Mouse (Mus musculus) heart, postnatal 10 days (tissue): ENCODE measurements at regions not wholly inside any gene's neighbourhood (a gene's known extent, or its start where the extent isn't known, plus 50 kb on each side); places are given as distances from the start of the nearest gene placed in this dataset.
"Not testable (repeated sequence)": the region's sequence is repeated elsewhere in the genome, so short reads cannot be mapped to it uniquely, and the experiment has no call there.

Source experiments
- DNase-seq, 2 experiments: peaks; one replicate each; pipeline ENCODE4 v3.0.0; 2021
- intact Hi-C: fragments of 180-260 bp; cut with DNase I; formaldehyde crosslinking; loops from one replicate; pipeline ENCODE4 v1.15.1; 2025

DNA sequence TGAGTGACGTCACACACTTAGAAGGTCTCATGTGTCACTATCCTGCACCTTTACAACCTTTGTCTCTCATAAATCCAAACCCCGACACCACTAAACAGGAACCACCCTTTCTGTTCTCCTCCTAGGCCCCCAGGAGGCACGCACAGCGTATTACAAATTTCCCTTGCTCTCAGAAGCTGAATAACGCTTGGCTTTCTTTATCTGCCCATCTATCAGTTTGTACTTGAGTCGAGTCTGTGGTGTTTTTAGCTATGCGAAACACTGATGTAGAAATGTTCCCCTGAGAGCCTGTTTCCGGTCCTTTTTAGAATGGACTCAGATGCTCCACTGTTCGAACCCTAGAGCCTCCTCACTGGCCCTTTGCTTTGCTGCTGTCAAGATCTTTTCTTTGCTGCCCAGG lies 225.8 kb upstream of the 1700056E22Rik start:
- DNase-seq = no peak
- intact Hi-C loops = loop anchor here (10.0 kb wide), 1 partner anchor 515 kb away; no protein-coding TSS in a partner anchor

DNA sequence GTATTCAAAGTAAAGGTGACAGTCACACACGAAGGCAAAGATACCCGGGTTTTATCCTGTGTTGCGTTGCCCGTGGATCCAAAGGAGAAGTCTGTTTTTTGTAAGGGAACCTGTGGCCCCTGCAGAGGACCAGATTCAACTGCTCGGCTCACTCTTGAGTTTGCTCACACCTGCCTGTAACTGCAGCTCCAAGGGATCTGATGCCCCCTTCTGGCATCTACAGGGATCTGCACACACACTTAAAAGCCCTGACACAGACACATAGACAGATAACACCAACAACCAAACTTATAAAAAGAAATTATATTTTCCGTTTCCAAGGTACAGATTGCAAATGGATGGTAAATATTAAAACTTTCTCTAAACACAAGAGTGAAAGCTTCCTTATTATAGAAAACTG lies 223.3 kb upstream of the 1700056E22Rik start:
- intact Hi-C loops = no loop called here

DNA sequence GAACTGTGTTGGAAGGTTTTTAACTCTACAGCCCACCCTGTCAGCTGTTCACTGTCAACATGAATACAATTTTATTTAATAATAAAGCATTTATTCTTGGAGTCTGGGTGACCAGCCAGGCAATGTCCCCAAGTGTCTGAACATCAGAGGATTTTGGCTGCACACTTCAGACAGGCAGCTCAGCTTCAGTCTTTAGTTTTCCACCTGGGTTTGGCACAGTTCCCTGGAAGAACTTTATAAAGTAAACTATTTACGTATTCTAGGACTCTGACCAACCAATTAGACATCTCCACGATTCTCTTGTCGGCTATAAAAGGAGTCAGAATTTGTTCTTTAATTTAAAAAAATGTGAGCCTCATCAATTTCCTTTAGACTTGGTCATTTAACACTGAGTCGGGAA lies 220.8 kb upstream of the 1700056E22Rik start:
- no peak for DNase-seq
- intact Hi-C loops = no loop called here

More for the DNA sequence above, 223.3 kb upstream of the 1700056E22Rik start:
- no peak for DNase-seq

DNA sequence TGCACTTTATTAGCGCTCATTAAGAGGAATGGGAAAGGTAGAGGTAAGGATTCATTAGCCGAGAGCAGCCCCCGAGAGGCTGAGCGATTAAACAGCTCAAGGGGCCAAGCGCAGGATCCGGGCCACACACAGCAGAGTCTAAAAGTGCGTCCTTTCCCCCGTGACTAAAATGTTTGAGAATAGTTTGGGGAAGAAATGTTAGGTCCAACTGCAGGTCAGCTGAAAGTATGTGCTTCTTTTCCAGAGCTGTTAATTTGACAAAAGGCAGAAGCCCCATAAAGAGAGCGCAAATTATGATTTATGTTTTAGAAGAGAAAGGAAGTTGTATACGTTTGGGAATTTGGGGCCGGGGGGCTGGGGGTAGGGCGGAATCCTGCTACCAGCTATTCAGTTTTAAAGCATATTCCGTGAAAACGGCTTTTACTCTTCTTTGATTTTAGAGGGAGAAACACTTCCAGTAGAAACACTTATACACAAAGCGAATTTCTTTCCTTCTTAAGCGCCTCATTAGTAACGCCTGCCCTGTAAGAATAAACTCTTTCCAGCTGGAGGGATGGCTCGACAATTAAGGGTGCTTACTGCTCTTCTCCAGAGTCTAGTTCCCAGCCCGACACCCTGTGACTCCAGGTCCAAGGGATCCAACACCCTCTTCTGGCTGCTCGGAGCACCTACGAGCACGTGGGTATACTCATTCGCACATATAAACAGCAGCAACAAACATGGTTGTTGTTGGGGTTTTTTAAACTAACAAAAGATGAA lies 210.8 kb upstream of the 1700056E22Rik start:
- no peak for DNase-seq
- intact Hi-C loops = no loop called here

DNA sequence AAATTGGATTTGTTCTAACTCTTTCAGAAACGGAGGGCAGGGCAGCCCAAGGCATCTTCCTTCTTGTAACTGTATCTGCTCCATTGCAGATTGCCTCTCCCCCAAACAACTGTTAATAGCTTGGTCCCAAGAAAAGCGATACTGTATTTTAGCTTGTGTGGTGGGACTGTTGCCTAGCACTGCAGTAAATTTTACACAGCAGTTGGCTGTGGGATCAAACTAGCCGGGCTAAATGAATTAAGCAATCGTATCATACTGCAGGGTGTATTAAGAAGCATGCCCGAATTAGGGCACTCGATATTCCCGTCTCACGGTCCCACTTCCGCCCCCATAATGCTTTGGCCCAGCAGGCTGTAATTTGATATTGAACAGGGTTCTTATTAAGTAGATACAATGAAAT lies 210.2 kb upstream of the 1700056E22Rik start:
- peak in 1 of 2 experiments; percentile 16 for DNase-seq
- intact Hi-C loops = no loop called here

DNA sequence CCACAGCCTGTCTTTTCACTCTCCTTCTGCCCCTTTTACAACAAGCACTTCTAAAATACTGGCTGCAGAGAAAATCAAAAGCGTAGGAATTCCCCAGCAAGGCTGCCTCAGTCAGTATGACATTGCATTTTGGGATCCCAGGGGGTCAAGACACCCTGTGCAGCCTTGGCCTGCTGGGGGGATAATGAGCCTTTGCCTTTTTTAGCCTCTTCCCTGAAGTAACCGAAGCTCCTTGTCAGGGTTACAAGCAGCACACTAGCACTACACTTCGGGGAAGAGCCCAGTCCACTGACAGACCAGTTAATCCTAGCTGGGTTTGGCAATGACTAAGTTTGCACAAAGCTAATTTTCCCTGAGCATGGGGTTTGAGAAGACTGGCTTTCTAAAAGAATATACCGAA lies 207.7 kb upstream of the 1700056E22Rik start:
- intact Hi-C loops = no loop called here
- no peak for DNase-seq

DNA sequence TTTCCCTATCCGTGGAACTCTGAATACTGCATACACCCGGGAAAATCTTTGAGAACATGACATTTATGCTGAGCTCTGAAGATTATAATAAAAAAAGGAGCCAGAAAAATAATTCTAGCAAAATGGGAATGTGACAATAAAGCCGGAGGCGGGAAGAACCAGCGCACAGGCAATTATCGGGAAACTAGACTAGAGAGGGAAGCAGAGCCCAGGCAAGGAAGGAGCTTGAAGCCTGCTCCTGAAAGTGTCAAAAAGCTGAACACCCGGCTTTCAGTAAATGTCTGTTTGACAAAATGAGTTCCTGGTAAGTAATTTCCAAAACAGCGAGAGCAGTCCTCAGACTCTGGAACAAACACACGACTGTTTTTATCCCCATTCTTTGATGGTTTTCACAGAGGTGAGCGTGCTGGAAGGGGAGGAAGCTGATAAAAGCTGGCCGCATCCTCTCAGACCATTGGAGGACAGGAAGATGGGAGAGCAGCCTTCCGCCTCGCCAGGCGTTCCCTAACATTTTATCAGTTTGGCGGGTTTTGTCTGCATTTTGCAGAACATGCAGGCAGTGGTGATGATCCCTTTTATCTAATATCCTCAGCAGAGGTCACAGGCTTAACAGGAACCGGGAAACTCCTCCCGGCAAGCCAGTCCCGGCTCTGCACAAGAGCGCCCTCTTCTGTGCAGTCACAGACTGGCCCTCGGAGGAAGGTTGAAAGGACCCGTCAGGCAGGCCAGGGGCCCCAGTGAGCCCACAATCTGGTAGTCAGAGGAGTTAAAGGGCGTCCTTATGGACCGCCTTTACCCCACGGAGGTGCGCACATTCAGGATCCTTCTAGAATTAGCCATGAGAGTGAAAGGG lies 201.3 kb upstream of the 1700056E22Rik start:
- DNase-seq = peak; percentile 86 to 91
- intact Hi-C loops = loop anchor here (1.0 to 10.0 kb wide), 4 partner anchors 63 to 481 kb away; no protein-coding TSS in a partner anchor

DNA sequence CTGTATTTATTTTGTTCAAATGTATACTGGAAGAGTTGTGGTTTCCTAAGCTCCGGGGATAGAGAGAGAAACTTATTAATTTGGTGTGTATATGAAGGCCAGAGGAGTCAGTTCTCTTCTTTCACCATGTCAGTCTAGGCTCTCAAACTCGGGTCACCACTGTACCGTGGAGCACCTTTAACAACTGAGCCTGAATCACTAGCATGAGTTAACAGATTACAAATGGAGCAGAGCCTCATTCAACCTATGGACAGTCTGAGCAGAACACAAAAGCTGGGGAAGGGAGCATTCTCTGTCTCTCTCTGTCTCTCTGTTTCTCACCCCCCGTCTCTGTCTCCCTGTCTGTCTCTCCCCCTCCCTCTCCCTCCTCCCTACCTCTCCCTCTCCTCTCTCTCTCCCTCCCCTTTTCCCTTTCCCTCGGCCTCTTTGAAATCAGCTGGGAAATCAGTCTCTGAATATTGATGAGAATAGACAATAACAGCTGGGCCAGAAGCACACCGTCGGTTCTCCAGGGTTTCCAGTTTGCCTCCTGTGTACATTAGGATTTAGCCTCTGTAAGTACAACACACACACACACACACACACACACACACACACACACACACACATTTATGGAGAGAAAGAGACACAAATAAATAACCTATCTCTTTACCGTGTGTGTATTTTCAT lies 200.4 kb upstream of the 1700056E22Rik start:
- no peak for DNase-seq
- intact Hi-C loops = loop anchor here (10.0 kb wide), 1 partner anchor 480 kb away; no protein-coding TSS in a partner anchor

DNA sequence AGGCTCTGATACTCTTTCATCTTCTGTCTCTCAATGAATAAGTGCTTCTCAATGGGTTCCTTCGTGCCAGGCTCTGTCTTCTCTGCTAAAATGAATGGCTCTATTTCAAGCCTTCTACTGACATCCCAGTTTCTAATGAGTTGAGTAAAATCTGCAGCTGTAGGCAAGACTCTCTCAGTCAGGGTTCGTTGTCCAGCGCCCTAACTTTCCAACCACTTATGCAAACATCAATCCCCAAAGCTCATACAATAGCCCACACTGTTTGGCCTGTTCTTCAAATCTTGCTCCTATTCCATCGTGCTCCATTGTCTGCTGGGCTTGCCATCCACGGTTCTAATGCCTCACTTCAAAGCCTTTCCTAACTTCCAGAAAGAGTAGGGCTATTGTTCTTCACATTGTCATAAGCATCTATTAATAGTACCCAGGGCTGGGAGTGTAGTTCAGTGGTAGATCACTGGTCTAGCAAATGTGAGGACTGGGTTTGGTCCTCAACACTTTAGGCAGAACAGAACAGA lies 199.7 kb upstream of the 1700056E22Rik start:
- intact Hi-C loops = loop anchor here (10.0 kb wide), 1 partner anchor 479 kb away; no protein-coding TSS in a partner anchor
- no peak for DNase-seq

DNA sequence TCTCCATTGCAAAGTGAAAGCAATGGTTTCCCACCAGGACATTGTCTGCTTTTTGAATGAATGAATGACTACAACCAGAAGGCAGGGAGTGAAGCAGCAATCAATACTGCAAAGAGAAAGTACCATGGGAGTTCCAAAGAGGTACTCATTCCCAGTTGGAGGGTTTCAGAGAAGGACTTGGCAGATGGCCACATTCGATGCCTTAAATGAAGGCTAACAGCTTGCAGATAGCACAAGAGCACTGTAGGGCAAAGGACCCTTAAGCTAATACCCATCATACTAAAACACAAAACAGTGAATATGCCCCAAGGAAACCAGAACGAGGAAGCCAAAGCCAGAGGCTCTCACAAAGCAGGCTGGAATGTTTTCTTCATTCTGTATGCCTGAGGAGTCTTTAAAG lies 188.2 kb upstream of the 1700056E22Rik start:
- intact Hi-C loops = no loop called here
- DNase-seq = no peak

DNA sequence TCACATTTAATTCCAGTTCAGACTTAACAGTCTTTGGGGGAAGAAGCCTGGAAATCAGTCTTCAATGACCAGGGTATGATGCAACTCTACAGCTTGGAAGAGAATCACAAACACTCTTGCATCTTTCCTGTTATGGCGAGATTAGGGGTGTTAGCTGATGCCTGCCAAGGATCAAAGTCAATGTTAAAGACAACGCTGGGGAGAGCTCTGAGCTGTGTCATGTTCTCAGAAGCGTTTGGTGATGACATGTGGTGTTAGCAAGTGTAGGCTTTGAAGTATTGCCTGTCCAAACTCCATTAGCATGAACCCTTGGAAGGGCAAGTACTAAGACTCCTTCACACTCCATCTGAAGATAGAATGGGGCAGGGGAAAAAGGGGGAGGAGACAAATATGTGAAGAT lies 187.7 kb upstream of the 1700056E22Rik start:
- intact Hi-C loops = no loop called here
- peak; percentile 9 to 22 for DNase-seq

DNA sequence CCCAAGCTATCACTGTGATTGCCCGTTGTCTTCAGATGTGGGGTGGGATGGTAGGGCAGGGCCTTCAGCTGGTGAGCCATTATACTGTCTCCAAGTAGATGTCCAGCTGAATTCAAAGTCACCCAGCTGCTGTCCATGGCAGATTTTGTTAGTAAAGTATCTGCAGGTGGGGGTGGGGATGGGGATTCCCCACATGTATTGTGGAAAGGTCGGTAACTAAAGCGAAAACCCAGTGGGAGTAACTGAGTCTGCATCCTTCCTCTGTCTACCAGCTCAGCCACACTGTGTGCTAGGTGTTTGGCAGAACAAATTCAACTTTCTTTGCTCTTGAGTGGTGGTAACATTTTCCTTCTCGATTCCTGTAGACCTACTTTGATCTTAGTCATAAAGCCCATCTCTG lies 163.2 kb upstream of the 1700056E22Rik start:
- DNase-seq = no peak
- intact Hi-C loops = no loop called here

DNA sequence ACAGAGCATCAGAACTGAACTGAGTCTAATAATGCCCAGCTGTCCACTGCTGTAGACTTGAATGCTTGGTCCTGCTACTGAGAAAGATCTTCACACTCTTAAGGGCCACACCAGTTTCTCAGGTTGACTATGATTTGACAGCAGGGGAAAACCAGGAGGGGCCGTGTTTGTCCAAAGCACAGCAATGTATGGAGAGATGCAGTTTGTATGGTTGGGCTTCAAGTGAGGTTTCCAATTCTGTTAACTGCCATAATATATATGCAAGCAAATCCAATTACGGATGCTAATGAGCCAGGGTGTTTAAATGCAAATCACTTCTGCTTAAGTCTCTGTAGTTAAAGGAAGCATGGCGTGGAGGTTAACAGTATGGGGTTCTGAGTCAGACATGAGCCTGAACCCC lies 157.2 kb upstream of the 1700056E22Rik start:
- intact Hi-C loops = no loop called here

DNA sequence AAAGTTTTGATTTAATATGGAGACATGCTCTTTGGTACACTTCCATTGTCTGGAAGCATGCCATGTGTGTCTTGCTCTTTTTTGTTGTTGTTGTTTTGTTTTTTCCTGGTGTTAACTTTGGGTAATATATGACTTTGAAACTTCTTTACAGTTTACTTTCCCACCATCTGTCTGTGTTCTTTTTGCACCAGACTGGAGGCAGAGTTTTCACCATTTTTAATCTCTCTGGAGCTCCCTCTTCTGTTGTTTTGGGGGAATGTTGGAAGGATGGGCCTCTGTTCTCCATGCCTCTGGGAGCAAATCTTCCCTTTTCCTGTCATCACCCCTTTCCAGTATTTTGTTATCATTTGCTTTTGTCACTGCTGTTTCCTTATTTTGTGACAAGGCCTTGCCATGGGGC lies 153.5 kb upstream of the 1700056E22Rik start:
- DNase-seq = peak; percentile 29 to 48

More for the DNA sequence above, 157.2 kb upstream of the 1700056E22Rik start:
- no peak for DNase-seq

DNA sequence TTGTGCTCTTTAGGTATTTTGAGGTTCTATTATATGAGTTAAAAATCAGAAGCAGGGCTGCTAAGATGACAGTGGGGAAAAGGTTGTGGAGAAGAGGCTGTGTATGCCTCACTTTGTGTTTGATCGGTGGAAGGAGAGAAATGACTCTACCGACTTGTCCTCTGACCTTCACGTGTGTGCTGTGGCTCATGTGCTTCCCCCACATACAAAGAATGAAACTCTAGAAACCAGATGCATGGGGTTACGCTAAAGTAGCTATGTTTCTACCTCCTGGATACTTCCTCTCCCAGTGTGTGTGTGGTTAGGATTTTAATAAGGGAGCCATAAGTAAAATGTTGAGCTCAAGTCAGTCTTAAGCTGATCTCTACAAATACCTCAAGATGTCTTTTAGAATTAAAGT lies 148.1 kb upstream of the 1700056E22Rik start:
- intact Hi-C loops = no loop called here
- no peak for DNase-seq

More for the DNA sequence above, 153.5 kb upstream of the 1700056E22Rik start:
- intact Hi-C loops = no loop called here

DNA sequence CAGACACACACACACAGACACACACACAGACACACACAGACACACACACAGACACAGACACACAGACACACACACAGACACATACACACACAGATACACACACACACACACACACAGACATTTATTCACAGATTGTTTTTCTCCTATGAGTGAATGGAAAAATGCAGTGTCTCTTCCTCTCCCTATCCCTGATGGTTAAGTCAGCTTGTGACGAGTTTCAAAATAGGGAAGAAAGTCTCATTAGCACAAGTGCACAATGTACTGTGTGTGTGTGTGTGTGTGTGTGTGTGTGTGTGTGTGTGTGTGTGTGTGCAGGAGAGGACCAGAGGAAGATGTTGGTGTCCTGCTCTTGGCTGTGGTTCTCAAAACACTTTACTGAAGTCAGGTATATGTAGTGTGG lies 140.3 kb upstream of the 1700056E22Rik start:
- not testable (repeated sequence) for DNase-seq
- intact Hi-C loops = loop anchor here (5.0 kb wide), 2 partner anchors 63 to 132 kb away; no protein-coding TSS in a partner anchor

DNA sequence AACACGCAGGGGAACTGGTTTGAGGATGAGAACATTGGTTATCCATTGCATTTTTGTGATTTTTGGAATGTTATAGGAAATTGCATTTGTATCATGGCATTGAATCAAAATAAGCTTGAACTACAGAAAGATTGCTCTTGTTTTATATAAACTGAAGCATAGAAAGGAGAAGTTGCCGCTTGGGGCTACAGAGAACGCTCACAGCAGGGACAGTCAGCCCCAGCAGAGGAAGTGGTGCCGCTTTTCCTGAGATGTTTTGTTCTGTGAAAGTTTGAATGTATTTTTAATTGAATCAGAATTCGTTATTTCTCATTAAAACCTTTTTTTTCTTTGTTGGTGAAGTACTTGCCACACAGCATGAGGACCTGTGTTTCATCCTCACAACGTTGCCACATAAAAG lies 139.6 kb upstream of the 1700056E22Rik start:
- DNase-seq = no peak
- intact Hi-C loops = loop anchor here (5.0 kb wide), 2 partner anchors 64 to 131 kb away; no protein-coding TSS in a partner anchor

DNA sequence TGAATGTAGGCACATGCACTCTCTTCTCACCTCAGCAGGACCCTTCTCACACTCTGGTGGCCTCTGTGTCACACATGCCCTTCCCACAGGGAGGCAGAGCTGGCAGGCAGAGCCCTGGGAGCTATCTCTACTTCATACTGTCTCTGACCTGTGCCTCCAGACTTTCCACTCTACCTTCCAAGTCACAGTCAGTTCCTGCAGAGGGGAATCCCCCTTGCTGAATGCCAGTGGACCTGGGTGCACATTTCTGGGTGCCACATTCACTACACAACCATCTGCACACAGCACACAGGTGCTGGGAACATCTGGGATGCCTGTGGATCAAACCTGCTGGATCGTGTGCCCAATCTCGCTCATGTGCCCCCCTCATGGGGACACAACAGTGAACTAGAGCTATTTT lies 138.9 kb upstream of the 1700056E22Rik start:
- DNase-seq = peak; percentile 44 to 70
- intact Hi-C loops = loop anchor here (5.0 kb wide), 2 partner anchors 64 to 131 kb away; no protein-coding TSS in a partner anchor

DNA sequence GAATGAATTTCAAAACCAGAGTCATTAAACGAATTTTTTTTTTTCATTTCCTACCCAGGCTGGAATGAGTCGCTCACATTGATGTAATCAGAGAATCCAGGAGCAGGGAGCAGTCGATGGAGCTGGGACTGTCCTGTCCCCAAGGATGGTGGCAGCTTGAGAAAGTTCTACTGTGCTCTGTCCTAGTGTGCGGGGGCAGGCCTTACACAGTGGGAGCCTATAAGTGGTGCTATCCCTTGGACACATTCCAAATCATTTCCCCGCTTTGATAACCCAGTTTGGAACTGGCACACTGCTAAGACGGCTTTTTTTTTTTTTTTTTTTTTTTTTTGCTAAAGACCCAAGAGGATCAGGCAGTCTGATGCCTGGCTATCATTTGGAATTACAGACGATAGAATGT lies 137.5 kb upstream of the 1700056E22Rik start:
- intact Hi-C loops = loop anchor here (5.0 kb wide), 2 partner anchors 66 to 129 kb away; no protein-coding TSS in a partner anchor
- peak; percentile 29 to 49 for DNase-seq

DNA sequence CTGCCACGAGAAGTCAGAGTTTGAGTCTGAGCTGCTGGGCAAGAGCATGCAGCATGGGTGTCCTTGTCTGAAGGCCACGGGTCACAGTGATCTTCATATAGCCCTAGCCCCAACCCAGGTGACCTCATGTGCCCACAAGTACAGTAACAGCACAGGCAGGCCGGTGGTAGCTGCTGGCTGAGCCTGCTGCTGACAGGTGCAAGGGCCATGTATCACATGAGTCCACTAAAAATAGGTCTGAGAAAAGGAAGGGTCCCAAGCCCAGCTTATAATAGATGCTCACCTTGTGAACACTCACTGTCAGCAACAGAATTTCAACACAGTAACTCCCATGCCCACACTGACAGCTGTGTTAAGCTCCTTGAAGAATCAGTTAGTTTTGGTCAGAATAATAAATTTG lies 136.8 kb upstream of the 1700056E22Rik start:
- intact Hi-C loops = loop anchor here (5.0 kb wide), 2 partner anchors 66 to 129 kb away; no protein-coding TSS in a partner anchor

More for the DNA sequence above, 136.8 kb upstream of the 1700056E22Rik start:
- peak; percentile 71 to 82 for DNase-seq
